Mouse (Mus musculus): Measurements from ENCODE around the gene Slc6a18. TPM values are rescaled to one million over a fixed set of nuclear protein-coding genes. Genes with fewer than 3 reads are reported as not detected.
"Not testable (repeated sequence)": the region's sequence is repeated elsewhere in the genome, so short reads cannot be mapped to it uniquely, and the experiment has no call there.

The Slc6a18 gene
- polyA plus RNA-seq, 1 experiment: not detected

DNA sequence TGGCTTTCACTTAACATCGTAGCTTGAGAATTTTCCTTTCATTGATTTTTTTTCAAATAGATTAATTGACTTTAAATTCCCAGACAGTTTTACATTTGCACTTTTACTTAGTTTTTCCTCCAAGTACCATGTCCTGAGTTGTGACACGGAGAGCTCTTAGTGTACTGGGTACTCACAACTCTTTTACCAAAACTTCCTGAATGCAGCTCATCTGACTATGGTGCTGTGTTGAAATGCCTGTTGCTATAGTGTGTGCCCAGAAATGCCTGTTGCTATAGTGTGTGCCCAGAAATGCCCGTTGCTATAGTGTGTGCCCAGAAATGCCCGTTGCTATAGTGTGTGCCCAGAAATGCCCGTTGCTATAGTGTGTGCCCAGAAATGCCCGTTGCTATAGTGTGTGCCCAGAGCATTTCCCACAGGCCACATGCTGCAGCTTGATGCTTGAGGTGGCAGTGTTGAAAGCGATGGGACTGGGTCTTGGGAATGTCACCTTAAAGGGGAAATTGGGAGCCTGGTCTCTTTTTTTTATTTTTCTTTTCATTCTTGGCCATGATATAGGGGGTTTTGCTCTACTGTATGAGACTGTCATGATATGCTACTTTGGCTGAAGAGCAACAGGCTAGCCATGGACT, 27.0 kb upstream of the Slc6a18 start, which contains the start of gene Slc6a19:
Gene Slc6a19, minus strand, starts transcription at position 172 of the 632 bp plus-strand sequence.
- no peak within 1 kb of the TSS for H3K4me3 ChIP-seq (replicated peaks)
- no peaks in the 10 kb centered on the region for H3K36me3 ChIP-seq (replicated peaks; ENCODE audit: low read length)
- TF ChIP-seq FLI1 (IDR thresholded peaks at IDR 0.05; ENCODE audit: low read length) (no peak), GATA1 (IDR thresholded peaks at IDR 0.05; ENCODE audit: borderline replicate concordance, low read length) (no peak)
- H3K4me1 ChIP-seq: peaks cover 5% of the 10 kb centered on the region
- peaks cover 77% of the 10 kb centered on the region for H3K27me3 ChIP-seq (replicated peaks)
- no peaks in the 10 kb centered on the region for H3K9me3 ChIP-seq

DNA sequence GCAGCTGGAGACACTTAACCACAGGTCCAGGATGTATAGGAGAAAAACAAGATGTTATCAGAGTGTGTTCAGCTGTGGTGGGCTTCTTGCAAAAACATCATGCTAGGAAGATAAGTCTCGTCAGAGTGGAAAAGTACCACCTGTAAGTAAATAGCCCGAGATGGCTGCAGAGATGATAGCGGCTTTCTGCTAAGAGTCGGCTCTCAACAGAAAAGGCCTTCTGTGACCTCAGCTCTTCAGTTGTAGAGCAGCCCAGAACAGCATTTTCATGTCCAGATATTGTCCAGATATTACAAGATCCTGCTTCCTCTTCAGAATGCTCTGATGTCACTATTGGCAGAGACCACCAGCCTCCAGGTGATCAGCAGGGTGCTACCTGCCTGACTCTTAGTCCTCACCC, 25.7 kb upstream of the Slc6a18 start:
- not testable (repeated sequence) for H3K4me3 ChIP-seq (replicated peaks); H3K36me3 ChIP-seq (replicated peaks; ENCODE audit: low read length); H3K4me1 ChIP-seq; H3K9me3 ChIP-seq
- H3K27me3 ChIP-seq (replicated peaks): peaks cover 77% of the 10 kb centered on the region

DNA sequence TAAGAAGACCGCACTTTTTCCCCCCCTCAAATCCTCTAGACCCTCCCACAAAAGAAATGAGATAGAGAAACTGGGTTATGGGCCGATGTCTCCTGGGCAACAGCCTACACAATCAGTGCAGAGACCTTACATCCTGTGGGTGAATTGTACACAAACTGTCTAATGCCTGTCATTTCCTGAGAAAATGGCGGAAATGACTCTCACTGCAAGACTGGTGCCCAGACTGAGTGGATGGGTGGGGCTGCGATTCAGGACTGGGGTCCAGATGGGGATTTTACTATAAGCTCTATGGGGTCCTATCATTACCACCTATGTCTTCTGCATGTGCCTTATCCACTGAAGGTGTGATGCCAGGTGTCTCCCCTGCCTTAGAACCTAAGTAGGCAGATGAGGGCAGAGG, 25.0 kb upstream of the Slc6a18 start:
- peaks cover 5% of the 10 kb centered on the region for H3K4me1 ChIP-seq
- H3K27me3 ChIP-seq (replicated peaks): peaks cover 75% of the 10 kb centered on the region
- TF ChIP-seq FLI1 (IDR thresholded peaks at IDR 0.05; ENCODE audit: low read length) (no peak), GATA1 (IDR thresholded peaks at IDR 0.05; ENCODE audit: borderline replicate concordance, low read length) (no peak)
- H3K9me3 ChIP-seq: no peaks in the 10 kb centered on the region
- no peaks in the 10 kb centered on the region for H3K36me3 ChIP-seq (replicated peaks; ENCODE audit: low read length)
- no peak overlapping the region for H3K4me3 ChIP-seq (replicated peaks)

DNA sequence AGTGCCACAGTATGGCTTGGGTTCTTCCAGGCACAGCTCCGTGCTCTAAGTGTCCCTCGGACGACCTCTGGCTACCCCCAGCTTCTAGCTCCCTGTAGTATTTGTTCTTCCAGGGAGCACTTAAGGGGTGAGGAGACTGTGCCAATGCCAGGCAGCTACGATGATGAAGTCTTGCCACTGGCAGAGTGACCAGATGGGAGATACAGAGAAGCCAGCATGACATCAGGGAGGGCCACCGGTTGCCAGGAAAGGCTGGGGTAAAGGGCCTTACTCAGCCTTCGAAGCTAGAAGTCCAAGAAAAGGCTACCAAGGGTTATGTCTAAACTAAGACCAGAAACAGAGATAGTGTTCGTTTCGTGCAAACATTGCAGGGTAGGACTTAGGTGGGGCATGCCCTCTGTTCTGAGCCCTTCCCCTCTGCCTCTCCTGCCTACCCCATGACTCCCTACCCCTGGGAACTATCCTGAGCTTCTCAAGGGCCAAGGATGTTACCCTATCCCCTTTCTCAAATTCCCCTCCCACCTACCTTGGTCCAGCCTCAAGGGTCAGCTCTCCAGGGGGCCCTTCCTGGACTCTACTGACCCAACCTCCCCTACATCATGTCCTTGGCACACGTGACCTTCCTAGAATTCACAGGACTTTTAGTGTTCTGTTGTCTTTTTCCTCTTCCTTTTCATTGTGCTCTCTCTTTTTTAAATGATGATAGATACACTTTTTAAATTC, 23.5 kb upstream of the Slc6a18 start:
- H3K4me3 ChIP-seq (replicated peaks): no peak overlapping the region
- no peaks in the 10 kb centered on the region for H3K36me3 ChIP-seq (replicated peaks; ENCODE audit: low read length)
- peaks cover 78% of the 10 kb centered on the region for H3K27me3 ChIP-seq (replicated peaks)
- no peak for TF ChIP-seq FLI1 (IDR thresholded peaks at IDR 0.05; ENCODE audit: low read length)
- TF ChIP-seq GATA1 (IDR thresholded peaks at IDR 0.05; ENCODE audit: borderline replicate concordance, low read length): no peak
- H3K4me1 ChIP-seq: peaks cover 5% of the 10 kb centered on the region
- no peaks in the 10 kb centered on the region for H3K9me3 ChIP-seq

DNA sequence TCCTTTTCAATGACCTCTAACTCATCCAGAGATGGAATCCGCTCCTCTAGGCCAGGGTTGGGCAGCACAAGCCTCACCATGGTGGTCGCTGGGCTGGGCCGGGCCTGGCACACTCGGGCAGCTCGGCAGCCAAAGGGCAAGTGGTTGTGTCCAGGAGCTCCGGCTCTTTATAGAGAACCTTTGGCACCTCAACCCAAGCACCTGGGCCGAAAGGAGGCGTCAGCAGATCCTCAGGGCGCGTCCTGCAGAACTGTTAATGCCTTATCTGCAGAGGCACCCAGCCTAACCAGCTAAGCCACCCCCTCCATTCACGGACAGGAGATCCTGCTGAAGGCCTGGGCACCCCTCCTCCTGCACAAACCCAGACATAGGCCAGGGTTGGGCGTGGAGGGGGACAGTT, 22.7 kb upstream of the Slc6a18 start:
- Histone ChIP-seq H3K27me3 (replicated peaks) (peaks cover 77% of the 10 kb centered on the region), H3K9me3 (no peaks in the 10 kb centered on the region), H3K4me1 (peaks cover 5% of the 10 kb centered on the region), H3K36me3 (replicated peaks; ENCODE audit: low read length) (no peaks in the 10 kb centered on the region), H3K4me3 (replicated peaks) (no peak overlapping the region)
- no peak for TF ChIP-seq GATA1 (IDR thresholded peaks at IDR 0.05; ENCODE audit: borderline replicate concordance, low read length)
- no peak for TF ChIP-seq FLI1 (IDR thresholded peaks at IDR 0.05; ENCODE audit: low read length)

DNA sequence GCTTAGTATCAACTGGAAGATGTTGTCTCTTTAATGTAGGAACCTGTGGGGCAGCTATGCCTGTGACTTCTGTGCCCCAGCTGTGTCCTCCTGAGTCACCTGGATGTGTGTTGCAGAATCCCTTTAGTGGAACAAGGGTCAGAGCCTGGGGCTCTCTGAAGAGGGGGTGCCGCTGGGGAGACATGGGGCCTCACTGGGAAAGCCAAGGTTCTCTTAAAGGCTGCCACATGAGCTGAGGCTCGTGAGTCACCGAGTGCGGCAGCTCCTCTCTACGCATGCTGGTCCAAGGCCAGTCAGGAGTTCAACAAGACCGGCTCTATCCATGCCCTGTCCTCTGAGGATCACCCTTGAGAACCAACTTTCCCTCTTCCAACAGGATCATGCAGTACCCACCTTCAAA, 21.9 kb upstream of the Slc6a18 start:
- no peaks in the 10 kb centered on the region for H3K9me3 ChIP-seq
- H3K36me3 ChIP-seq (replicated peaks; ENCODE audit: low read length): no peaks in the 10 kb centered on the region
- TF ChIP-seq GATA1 (IDR thresholded peaks at IDR 0.05; ENCODE audit: borderline replicate concordance, low read length) (no peak), FLI1 (IDR thresholded peaks at IDR 0.05; ENCODE audit: low read length) (no peak)
- peaks cover 11% of the 10 kb centered on the region for H3K4me1 ChIP-seq
- H3K4me3 ChIP-seq (replicated peaks): no peak overlapping the region
- peaks cover 69% of the 10 kb centered on the region for H3K27me3 ChIP-seq (replicated peaks)

DNA sequence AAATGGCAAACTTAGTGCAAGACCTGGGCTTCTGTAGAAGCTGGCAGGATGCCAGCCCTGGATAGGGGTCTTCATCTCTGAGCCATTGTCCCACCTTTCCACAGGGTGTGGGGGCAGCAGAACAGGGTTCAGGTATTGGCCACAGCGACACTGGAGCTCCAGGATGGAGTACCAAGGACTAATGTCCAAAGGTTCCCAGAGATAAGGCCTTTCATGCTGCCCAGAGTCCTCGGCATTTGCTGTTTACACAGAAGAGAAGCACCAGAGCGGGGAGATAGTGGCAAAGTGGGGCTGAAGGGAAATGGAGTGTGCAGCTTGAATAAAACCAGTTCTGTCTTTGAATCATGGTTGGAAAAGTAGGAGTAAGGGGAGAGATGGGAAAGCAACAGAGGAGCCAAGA, 18.7 kb upstream of the Slc6a18 start:
- Histone ChIP-seq H3K4me3 (replicated peaks) (no peak overlapping the region), H3K36me3 (replicated peaks; ENCODE audit: low read length) (no peaks in the 10 kb centered on the region), H3K27me3 (replicated peaks) (peaks cover 56% of the 10 kb centered on the region), H3K4me1 (peaks cover 23% of the 10 kb centered on the region), H3K9me3 (no peaks in the 10 kb centered on the region)
- no peak for TF ChIP-seq FLI1 (IDR thresholded peaks at IDR 0.05; ENCODE audit: low read length)
- no peak for TF ChIP-seq GATA1 (IDR thresholded peaks at IDR 0.05; ENCODE audit: borderline replicate concordance, low read length)

DNA sequence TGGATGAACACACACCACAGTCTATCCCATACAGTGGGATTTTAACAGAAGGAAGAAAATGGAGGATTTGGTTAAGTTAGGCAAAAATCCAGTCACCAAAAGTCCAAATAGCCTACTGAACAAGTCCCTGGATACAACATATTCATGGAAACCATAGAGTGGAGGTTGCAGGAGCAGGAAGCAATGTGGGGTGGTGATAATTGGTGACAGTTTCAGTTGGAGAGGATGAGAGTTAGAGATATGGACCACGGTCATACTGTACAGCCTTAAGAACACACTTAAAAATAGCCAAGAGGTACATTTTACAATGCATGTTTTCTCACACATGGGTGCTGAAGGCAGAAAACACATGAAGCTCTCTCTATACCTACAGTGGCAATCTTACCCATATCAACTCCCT, 17.1 kb upstream of the Slc6a18 start:
- Histone ChIP-seq H3K9me3 (no peaks in the 10 kb centered on the region), H3K27me3 (replicated peaks) (peaks cover 52% of the 10 kb centered on the region), H3K4me3 (replicated peaks) (no peak overlapping the region), H3K4me1 (peaks cover 24% of the 10 kb centered on the region), H3K36me3 (replicated peaks; ENCODE audit: low read length) (no peaks in the 10 kb centered on the region)
- TF ChIP-seq FLI1 (IDR thresholded peaks at IDR 0.05; ENCODE audit: low read length) (no peak), GATA1 (IDR thresholded peaks at IDR 0.05; ENCODE audit: borderline replicate concordance, low read length) (no peak)

DNA sequence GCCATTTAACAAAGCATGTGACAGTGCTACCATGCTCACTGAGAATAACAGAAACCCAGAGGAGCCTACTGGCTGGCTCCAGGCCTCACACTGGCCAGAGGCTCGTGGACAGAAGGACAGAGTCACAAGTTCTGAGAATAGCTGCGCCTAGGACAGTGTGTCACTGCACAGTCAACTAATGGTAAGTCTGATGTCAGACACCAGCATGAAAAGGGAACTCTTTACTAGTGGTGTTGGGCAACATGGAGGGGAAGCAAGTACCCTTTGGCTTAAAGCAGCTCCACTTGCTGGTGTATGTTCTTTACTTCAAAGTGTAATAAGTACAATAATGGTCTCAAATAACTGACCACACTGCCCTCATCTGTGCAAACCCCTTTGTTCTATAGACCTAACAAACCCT, 15.5 kb upstream of the Slc6a18 start:
- H3K27me3 ChIP-seq (replicated peaks): peaks cover 51% of the 10 kb centered on the region
- H3K4me1 ChIP-seq: peaks cover 33% of the 10 kb centered on the region
- no peaks in the 10 kb centered on the region for H3K36me3 ChIP-seq (replicated peaks; ENCODE audit: low read length)
- H3K9me3 ChIP-seq: no peaks in the 10 kb centered on the region
- TF ChIP-seq FLI1 (IDR thresholded peaks at IDR 0.05; ENCODE audit: low read length) (no peak), GATA1 (IDR thresholded peaks at IDR 0.05; ENCODE audit: borderline replicate concordance, low read length) (no peak)
- no peak overlapping the region for H3K4me3 ChIP-seq (replicated peaks)

DNA sequence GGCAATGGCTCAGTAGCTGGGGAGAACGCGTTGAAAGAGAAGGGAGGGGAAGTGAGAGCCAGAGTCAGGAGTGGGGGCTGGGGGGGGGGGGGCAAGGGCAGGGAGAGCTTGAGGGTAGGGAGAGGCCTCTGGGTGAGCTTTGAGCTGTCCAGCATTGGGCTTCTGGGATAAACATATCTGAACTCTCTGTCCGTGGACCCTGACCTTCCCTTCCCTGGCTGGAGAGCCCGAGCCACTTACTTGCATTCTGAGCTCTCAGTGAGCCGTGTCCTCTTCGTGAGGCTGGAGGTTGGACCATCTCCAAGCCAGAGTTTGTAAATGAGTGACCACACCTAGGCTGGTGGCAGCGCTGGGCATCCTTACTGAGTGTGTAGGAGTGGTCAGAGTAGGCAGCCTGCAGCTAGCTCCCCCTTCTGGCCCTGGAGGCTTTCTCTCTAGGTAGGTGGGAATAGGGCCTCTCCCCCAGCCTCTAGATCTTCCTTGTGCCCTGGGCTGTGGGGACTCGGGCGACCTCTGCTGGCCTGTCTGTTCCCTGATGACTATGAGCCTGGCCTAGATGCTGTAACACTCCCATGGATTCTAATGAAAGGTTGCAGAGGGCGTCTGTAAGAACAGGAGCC, 14.5 kb upstream of the Slc6a18 start:
- TF ChIP-seq GATA1 (IDR thresholded peaks at IDR 0.05; ENCODE audit: borderline replicate concordance, low read length): no peak
- no peak for TF ChIP-seq FLI1 (IDR thresholded peaks at IDR 0.05; ENCODE audit: low read length)

More for the DNA sequence above, 14.5 kb upstream of the Slc6a18 start:
- H3K4me3 ChIP-seq (replicated peaks): no peak overlapping the region
- H3K4me1 ChIP-seq: peaks cover 34% of the 10 kb centered on the region
- H3K27me3 ChIP-seq (replicated peaks): peaks cover 57% of the 10 kb centered on the region
- no peaks in the 10 kb centered on the region for H3K9me3 ChIP-seq
- no peaks in the 10 kb centered on the region for H3K36me3 ChIP-seq (replicated peaks; ENCODE audit: low read length)
